ENCODE assay signal across 9 mouse cellular contexts in genomic region chr2:27812946-27813345, GRCm38 (mm10).
DNase-seq lines count a peak whose midpoint lies in the region; ATAC-seq lines count a peak whose summit lies in the region.
"Had no signal": no experiment of that assay in that cellular context is flagged by ENCODE, and none has a peak within 500 bp of the region (broad histone marks: within the 10 kb centered on the region; RNA-seq: fewer than 3 reads in every experiment).

No protein-coding gene starts in this region.

- H3K4me1 ChIP-seq in heart, embryonic 13.5 days: peaks cover 31% of the 10 kb centered on the region
- peaks cover 15% of the 10 kb centered on the region for H3K4me1 ChIP-seq in limb, embryonic 10.5 days

- no peaks in the 10 kb centered on the region for H3K9me3 ChIP-seq in heart, embryonic 13.5 days
- no peaks in the 10 kb centered on the region for H3K9me3 ChIP-seq in limb, embryonic 10.5 days (replicated peaks)

- DNase-seq in heart, postnatal 36 days: no peak
- DNase-seq in 3134 (ENCODE audit: extremely low read depth, insufficient read length, low spot score): peak; percentile 44
- DNase-seq in NIH3T3 (ENCODE audit: low read depth): peak; percentile 80
- DNase-seq in limb, embryonic 10.5 days (ENCODE audit: low spot score): no peak
- DNase-seq in left cerebral cortex, postnatal 4 days: no peak
- DNase-seq in spleen, adult 18-20 months: no peak
- DNase-seq: kidney, adult 11 months; right cerebral cortex, postnatal 25 days had no signal

- H3K36me3 ChIP-seq in heart, embryonic 13.5 days: no peaks in the 10 kb centered on the region
- no peaks in the 10 kb centered on the region for H3K36me3 ChIP-seq in limb, embryonic 10.5 days

- H3K27ac ChIP-seq in heart, embryonic 13.5 days (replicated peaks): peak overlapping the region; percentile 69
- H3K27ac ChIP-seq in limb, embryonic 10.5 days: no peak overlapping the region

- no peak for ATAC-seq in heart, embryonic 13.5 days (ENCODE audit: extremely low read depth, insufficient number of reproducible peaks, low FRiP score, low TSS enrichment)

- no peaks in the 10 kb centered on the region for H3K27me3 ChIP-seq in heart, embryonic 13.5 days (replicated peaks)
- no peaks in the 10 kb centered on the region for H3K27me3 ChIP-seq in limb, embryonic 10.5 days (ENCODE audit: low read depth, poor library complexity, severe bottlenecking)

- H3K4me2 ChIP-seq in heart, embryonic 13.5 days: no peak overlapping the region

- intact Hi-C loops in heart, postnatal 36 days (cut with DNase I): no loop called here
- intact Hi-C loops in left cerebral cortex, postnatal 4 days (cut with DNase I): no loop called here

- H3K9ac ChIP-seq in heart, embryonic 13.5 days: 0 out of 2 replicates have a peak overlapping the region, but pooled peaks have one; percentile 19

- 26% methylated on average over 3 of the region's 3 CpGs for WGBS in heart, embryonic 13.5 days
- WGBS in limb, embryonic 10.5 days: 22% methylated on average over 3 of the region's 3 CpGs

- no peak overlapping the region for H3K4me3 ChIP-seq in heart, embryonic 13.5 days
- peak overlapping the region; percentile 22; the same call in 1 of the 2 replicates for H3K4me3 ChIP-seq in limb, embryonic 10.5 days

Comparison
In these comparisons a context has a peak if more than half of its experiments do, and no peak if none do; other contexts are left out.
1. DNase-seq: peak in 3134 (single experiment) and NIH3T3 (single experiment); none in heart, postnatal 36 days (0 of 2), limb, embryonic 10.5 days (single experiment), left cerebral cortex, postnatal 4 days (single experiment) and spleen, adult 18-20 months (0 of 2).